Mouse (Mus musculus): ENCODE results near the gene Tepp. TPM values are rescaled to one million over a fixed set of nuclear protein-coding genes. Genes with fewer than 3 reads are reported as not detected.
A peak's percentile ranks its signal among the peaks of the same experiment; 100 is the strongest.

The Tepp gene
- polyA plus RNA-seq, 1 experiment: not detected

DNA sequence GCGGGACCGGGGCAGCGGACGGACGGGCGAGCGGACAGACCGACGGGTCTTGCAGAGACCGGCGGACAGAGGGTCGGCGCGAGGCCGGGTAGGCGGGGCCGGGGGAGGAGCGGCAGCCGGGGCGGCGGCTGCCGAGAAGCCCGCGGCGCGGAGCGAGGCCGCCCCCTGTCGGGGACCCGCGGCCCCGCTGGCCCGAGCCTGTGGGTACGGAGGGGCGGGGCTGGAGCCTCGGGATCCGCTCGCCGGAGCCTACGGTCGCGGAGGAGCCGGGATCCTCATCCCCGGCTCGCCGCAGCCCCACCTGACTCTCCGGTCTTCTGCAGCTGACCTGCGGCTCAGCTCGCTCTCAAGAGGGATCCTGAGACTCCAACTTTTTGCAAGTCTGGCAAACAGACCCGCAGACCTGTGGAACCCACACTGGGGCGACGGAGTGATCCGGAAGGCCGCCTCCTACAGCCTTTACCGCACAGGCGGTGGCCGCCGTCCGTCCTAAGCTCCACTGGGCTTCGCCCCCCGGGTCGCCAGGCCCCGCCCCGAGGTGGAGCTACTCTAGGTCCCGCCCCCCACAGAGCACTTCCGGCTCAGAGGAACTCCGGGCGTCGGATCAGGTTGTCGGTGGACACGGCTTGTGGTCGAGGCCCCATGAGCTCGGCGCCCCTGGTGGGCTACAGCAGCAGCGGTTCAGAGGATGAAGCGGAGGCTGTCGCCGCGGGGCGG is 21.5 kb downstream of the Tepp start, which contains the start of the genes Zfp319 and Usb1:
TSS of gene Zfp319 (minus strand) at position 231 of the 717 bp plus-strand sequence.
TSS of gene Usb1 (plus strand) at position 565 of the 717 bp plus-strand sequence.
- peaks cover 44% of the 10 kb centered on the region for H3K36me3 ChIP-seq (ENCODE audit: control insufficient read depth, insufficient read depth)
- H3K79me3 ChIP-seq (ENCODE audit: low read depth): peaks cover 12% of the 10 kb centered on the region
- peak within 1 kb of the TSS; percentile 99 for H3ac ChIP-seq (ENCODE audit: control insufficient read depth, insufficient read length, low read depth)
- peaks cover 43% of the 10 kb centered on the region for H3K79me2 ChIP-seq (ENCODE audit: control insufficient read depth, insufficient read depth)
- peak within 1 kb of the TSS; percentile 79 for H3K4me3 ChIP-seq (ENCODE audit: insufficient read depth, poor library complexity, severe bottlenecking)
- TF ChIP-seq USF1 (IDR thresholded peaks at IDR 0.05; ENCODE audit: low read depth) (no peak), CTCF (IDR thresholded peaks at IDR 0.05; ENCODE audit: control insufficient read depth, insufficient read depth, insufficient read length) (peak; percentile 90)
- H3K27me3 ChIP-seq (ENCODE audit: control insufficient read depth, insufficient read depth, insufficient read length): no peaks in the 10 kb centered on the region

DNA sequence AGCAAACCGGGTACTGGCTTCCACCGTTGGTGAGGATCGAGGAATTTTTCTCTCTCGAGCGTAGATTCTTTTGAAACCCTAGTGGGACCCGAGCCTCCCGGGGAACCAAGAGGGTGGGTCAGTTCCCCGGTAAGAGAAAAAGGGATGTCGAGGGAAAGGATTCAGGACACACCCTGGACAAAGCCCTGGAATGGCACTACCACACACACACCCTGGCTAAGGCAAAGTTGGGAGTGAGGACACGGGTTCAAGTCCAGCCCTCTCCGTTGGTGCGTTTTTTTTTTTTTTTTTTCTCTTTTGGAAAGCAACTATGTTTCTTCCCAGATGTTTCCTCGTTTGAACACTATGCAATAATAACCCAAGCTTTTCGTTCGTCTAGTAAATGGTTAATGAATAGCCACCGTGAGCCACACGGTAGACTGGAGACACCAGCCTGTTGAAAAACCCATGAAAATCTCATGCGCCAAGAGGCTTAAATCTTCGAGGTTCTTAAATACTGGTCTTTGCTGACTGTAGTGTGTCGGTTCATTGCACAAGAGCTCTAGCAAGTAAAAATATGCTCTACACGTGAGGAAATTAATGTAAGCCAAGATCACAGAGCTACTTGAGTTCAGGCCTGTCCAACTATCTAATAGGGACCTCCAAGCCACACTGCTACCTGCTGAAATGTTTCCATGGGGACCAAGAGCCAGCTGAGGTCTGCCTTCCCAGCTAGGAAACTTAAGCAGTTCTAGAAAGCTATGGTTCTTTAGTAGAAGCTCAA is 22.3 kb downstream of the Tepp start:
- H3K4me3 ChIP-seq (ENCODE audit: insufficient read depth, poor library complexity, severe bottlenecking): peak overlapping the region; percentile 79
- TF ChIP-seq MYOD1 (IDR thresholded peaks at IDR 0.05; ENCODE audit: control insufficient read depth, insufficient read length, low read depth): no peak
- TF ChIP-seq FOSL1 (IDR thresholded peaks at IDR 0.05; ENCODE audit: insufficient read depth, low read length, poor library complexity, severe bottlenecking): no peak
- no peak for TF ChIP-seq USF1 (IDR thresholded peaks at IDR 0.05; ENCODE audit: low read depth)
- no peak for TF ChIP-seq MYOG (IDR thresholded peaks at IDR 0.05; ENCODE audit: control insufficient read depth, extremely low read depth, insufficient read length)
- no peak for TF ChIP-seq MAX (IDR thresholded peaks at IDR 0.05)
- TF ChIP-seq CTCF (IDR thresholded peaks at IDR 0.05; ENCODE audit: control insufficient read depth, insufficient read depth, insufficient read length): no peak
- TF ChIP-seq CEBPB (IDR thresholded peaks at IDR 0.05; ENCODE audit: low read depth): no peak
- peaks cover 43% of the 10 kb centered on the region for H3K79me2 ChIP-seq (ENCODE audit: control insufficient read depth, insufficient read depth)
- H3K79me3 ChIP-seq (ENCODE audit: low read depth): peaks cover 12% of the 10 kb centered on the region
- H3K27me3 ChIP-seq (ENCODE audit: control insufficient read depth, insufficient read depth, insufficient read length): no peaks in the 10 kb centered on the region
- H3K36me3 ChIP-seq (ENCODE audit: control insufficient read depth, insufficient read depth): peaks cover 39% of the 10 kb centered on the region
- peak overlapping the region; percentile 55 for H3ac ChIP-seq (ENCODE audit: control insufficient read depth, insufficient read length, low read depth)

- Histone ChIP-seq H3K36me3 (ENCODE audit: control insufficient read depth, insufficient read depth) (peaks cover 35% of the 10 kb centered on the region), H3K4me3 (ENCODE audit: insufficient read depth, poor library complexity, severe bottlenecking) (no peak overlapping the region), H3ac (ENCODE audit: control insufficient read depth, insufficient read length, low read depth) (no peak overlapping the region), H3K79me2 (ENCODE audit: control insufficient read depth, insufficient read depth) (peaks cover 24% of the 10 kb centered on the region), H3K79me3 (ENCODE audit: low read depth) (peaks cover 1% of the 10 kb centered on the region), H3K27me3 (ENCODE audit: control insufficient read depth, insufficient read depth, insufficient read length) (no peaks in the 10 kb centered on the region)
- TF ChIP-seq CTCF (IDR thresholded peaks at IDR 0.05; ENCODE audit: control insufficient read depth, insufficient read depth, insufficient read length) (no peak), FOSL1 (IDR thresholded peaks at IDR 0.05; ENCODE audit: insufficient read depth, low read length, poor library complexity, severe bottlenecking) (no peak), CEBPB (IDR thresholded peaks at IDR 0.05; ENCODE audit: low read depth) (no peak)
Observed at GRCm38 (mm10) chr8:95335706-95336105, 25.3 kb downstream of the Tepp start.

GRCm38 (mm10) chr8:95336363-95336762 is 26.0 kb downstream of the Tepp start:
- H3K36me3 ChIP-seq (ENCODE audit: control insufficient read depth, insufficient read depth): peaks cover 36% of the 10 kb centered on the region
- no peak overlapping the region for H3ac ChIP-seq (ENCODE audit: control insufficient read depth, insufficient read length, low read depth)
- H3K27me3 ChIP-seq (ENCODE audit: control insufficient read depth, insufficient read depth, insufficient read length): no peaks in the 10 kb centered on the region
- TF ChIP-seq MAX (IDR thresholded peaks at IDR 0.05): no peak
- no peak for TF ChIP-seq MYOG (IDR thresholded peaks at IDR 0.05; ENCODE audit: control insufficient read depth, extremely low read depth, insufficient read length)
- TF ChIP-seq USF1 (IDR thresholded peaks at IDR 0.05; ENCODE audit: low read depth): no peak
- TF ChIP-seq FOSL1 (IDR thresholded peaks at IDR 0.05; ENCODE audit: insufficient read depth, low read length, poor library complexity, severe bottlenecking): no peak
- TF ChIP-seq CTCF (IDR thresholded peaks at IDR 0.05; ENCODE audit: control insufficient read depth, insufficient read depth, insufficient read length): no peak
- no peak for TF ChIP-seq CEBPB (IDR thresholded peaks at IDR 0.05; ENCODE audit: low read depth)
- peak; percentile 78 for TF ChIP-seq MYOD1 (IDR thresholded peaks at IDR 0.05; ENCODE audit: control insufficient read depth, insufficient read length, low read depth)
- no peak overlapping the region for H3K4me3 ChIP-seq (ENCODE audit: insufficient read depth, poor library complexity, severe bottlenecking)
- H3K79me3 ChIP-seq (ENCODE audit: low read depth): no peaks in the 10 kb centered on the region
- peaks cover 18% of the 10 kb centered on the region for H3K79me2 ChIP-seq (ENCODE audit: control insufficient read depth, insufficient read depth)

- no peak overlapping the region for H3ac ChIP-seq (ENCODE audit: control insufficient read depth, insufficient read length, low read depth)
- peaks cover 23% of the 10 kb centered on the region for H3K36me3 ChIP-seq (ENCODE audit: control insufficient read depth, insufficient read depth)
Observed at GRCm38 (mm10) chr8:95341721-95342120, 31.4 kb downstream of the Tepp start.

More at GRCm38 (mm10) chr8:95341721-95342120, 31.4 kb downstream of the Tepp start:
- Histone ChIP-seq H3K27me3 (ENCODE audit: control insufficient read depth, insufficient read depth, insufficient read length) (no peaks in the 10 kb centered on the region), H3K79me2 (ENCODE audit: control insufficient read depth, insufficient read depth) (no peaks in the 10 kb centered on the region), H3K79me3 (ENCODE audit: low read depth) (no peaks in the 10 kb centered on the region), H3K4me3 (ENCODE audit: insufficient read depth, poor library complexity, severe bottlenecking) (no peak overlapping the region)
- TF ChIP-seq MYOG (IDR thresholded peaks at IDR 0.05; ENCODE audit: control insufficient read depth, extremely low read depth, insufficient read length) (no peak), CEBPB (IDR thresholded peaks at IDR 0.05; ENCODE audit: low read depth) (no peak), CTCF (IDR thresholded peaks at IDR 0.05; ENCODE audit: control insufficient read depth, insufficient read depth, insufficient read length) (no peak), FOSL1 (IDR thresholded peaks at IDR 0.05; ENCODE audit: insufficient read depth, low read length, poor library complexity, severe bottlenecking) (no peak), MAX (IDR thresholded peaks at IDR 0.05) (no peak), MYOD1 (IDR thresholded peaks at IDR 0.05; ENCODE audit: control insufficient read depth, insufficient read length, low read depth) (no peak), USF1 (IDR thresholded peaks at IDR 0.05; ENCODE audit: low read depth) (no peak)

All from C2C12 (cell line).